Mouse (Mus musculus): ENCODE measurements around the gene Olfr1175-ps. TPM values are rescaled to one million over a fixed set of nuclear protein-coding genes. Genes with fewer than 3 reads are reported as not detected.

The Olfr1175-ps gene
- polyA plus RNA-seq (2012; rRNA removed), result not detected in 2 replicates

- Histone ChIP-seq H3K4me3 (replicated peaks; ENCODE audit: extremely low read depth, low read depth, low read length) (no peak within 1 kb of the TSS), H3K4me1 (ENCODE audit: control insufficient read depth, insufficient read depth, low read length) (no peaks in the 10 kb centered on the region)
- 82% methylated on average over 2 of the region's 2 CpGs for WGBS
- no peak for TF ChIP-seq POLR2A (IDR thresholded peaks at IDR 0.05; ENCODE audit: borderline replicate concordance, extremely low read depth, low read depth, low read length)
- no peak for TF ChIP-seq CTCF (IDR thresholded peaks at IDR 0.05; ENCODE audit: insufficient read depth, low read length)
- no peak for DNase-seq
These were observed at the start of gene Olfr1175-ps for GRCm38 (mm10) chr2:88327115-88327514. Gene Olfr1175-ps (minus strand): TSS chr2:88327215.

- H3K4me3 ChIP-seq (replicated peaks; ENCODE audit: extremely low read depth, low read depth, low read length), result no peak overlapping the region
- DNase-seq, result no peak
- H3K4me1 ChIP-seq (ENCODE audit: control insufficient read depth, insufficient read depth, low read length), result no peaks in the 10 kb centered on the region
- WGBS, result 2% methylated on average over 2 of the region's 2 CpGs
- TF ChIP-seq CTCF (IDR thresholded peaks at IDR 0.05; ENCODE audit: insufficient read depth, low read length) (no peak), POLR2A (IDR thresholded peaks at IDR 0.05; ENCODE audit: borderline replicate concordance, extremely low read depth, low read depth, low read length) (no peak)
These were observed 29.3 kb upstream of the Olfr1175-ps start for GRCm38 (mm10) chr2:88356304-88356703.

- H3K4me1 ChIP-seq (ENCODE audit: control insufficient read depth, insufficient read depth, low read length), result no peaks in the 10 kb centered on the region
- H3K4me3 ChIP-seq (replicated peaks; ENCODE audit: extremely low read depth, low read depth, low read length), result no peak within 1 kb of the TSS
- DNase-seq, result no peak
- WGBS, result 75% methylated on average over 1 of the region's 1 CpGs
- no peak for TF ChIP-seq POLR2A (IDR thresholded peaks at IDR 0.05; ENCODE audit: borderline replicate concordance, extremely low read depth, low read depth, low read length)
- TF ChIP-seq CTCF (IDR thresholded peaks at IDR 0.05; ENCODE audit: insufficient read depth, low read length), result no peak
These were observed 19.4 kb upstream of the Olfr1175-ps start, which contains the start of gene Olfr1177-ps for GRCm38 (mm10) chr2:88346392-88346791. Gene Olfr1177-ps (minus strand): TSS chr2:88346492.

GRCm38 (mm10) chr2:88336421-88336820 is 9.4 kb upstream of the Olfr1175-ps start, which contains the start of gene Olfr1176:
Gene Olfr1176 (plus strand): TSS chr2:88336721.
- 45% methylated on average over 1 of the region's 1 CpGs for WGBS
- no peak for TF ChIP-seq CTCF (IDR thresholded peaks at IDR 0.05; ENCODE audit: insufficient read depth, low read length)
- TF ChIP-seq POLR2A (IDR thresholded peaks at IDR 0.05; ENCODE audit: borderline replicate concordance, extremely low read depth, low read depth, low read length), result no peak
- H3K4me3 ChIP-seq (replicated peaks; ENCODE audit: extremely low read depth, low read depth, low read length), result no peak within 1 kb of the TSS
- H3K4me1 ChIP-seq (ENCODE audit: control insufficient read depth, insufficient read depth, low read length), result no peaks in the 10 kb centered on the region
- DNase-seq, result no peak

GRCm38 (mm10) chr2:88315035-88315434 is 12.0 kb downstream of the Olfr1175-ps start, which contains the start of gene Olfr1174-ps:
Gene Olfr1174-ps (minus strand): TSS chr2:88315135.
- DNase-seq, result no peak
- Histone ChIP-seq H3K4me1 (ENCODE audit: control insufficient read depth, insufficient read depth, low read length) (no peaks in the 10 kb centered on the region), H3K4me3 (replicated peaks; ENCODE audit: extremely low read depth, low read depth, low read length) (no peak within 1 kb of the TSS)
- no peak for TF ChIP-seq CTCF (IDR thresholded peaks at IDR 0.05; ENCODE audit: insufficient read depth, low read length)
- no peak for TF ChIP-seq POLR2A (IDR thresholded peaks at IDR 0.05; ENCODE audit: borderline replicate concordance, extremely low read depth, low read depth, low read length)
- 87% methylated on average over 4 of the region's 4 CpGs for WGBS

GRCm38 (mm10) chr2:88279775-88280174 is 47.2 kb downstream of the Olfr1175-ps start, which contains the start of gene Olfr1173:
Gene Olfr1173 (minus strand): TSS chr2:88279875.
- TF ChIP-seq POLR2A (IDR thresholded peaks at IDR 0.05; ENCODE audit: borderline replicate concordance, extremely low read depth, low read depth, low read length) (no peak), CTCF (IDR thresholded peaks at IDR 0.05; ENCODE audit: insufficient read depth, low read length) (no peak)
- no peak for DNase-seq
- Histone ChIP-seq H3K4me1 (ENCODE audit: control insufficient read depth, insufficient read depth, low read length) (no peaks in the 10 kb centered on the region), H3K4me3 (replicated peaks; ENCODE audit: extremely low read depth, low read depth, low read length) (no peak within 1 kb of the TSS)

Other genes starting within 250 kb of the Olfr1175-ps start
- gene Olfr1164, start 233.2 kb downstream of the Olfr1175-ps start, polyA plus RNA-seq (2012; rRNA removed), result not detected in 2 replicates
- not detected in 2 replicates for gene Olfr1166, start 198.9 kb downstream of the Olfr1175-ps start, polyA plus RNA-seq (2012; rRNA removed)
- not detected in 2 replicates for gene Olfr1167, start 172.0 kb downstream of the Olfr1175-ps start, polyA plus RNA-seq (2012; rRNA removed)
- gene Olfr1168, start 145.3 kb downstream of the Olfr1175-ps start, polyA plus RNA-seq (2012; rRNA removed), result not detected in 2 replicates
- gene Olfr1170, start 98.9 kb downstream of the Olfr1175-ps start, polyA plus RNA-seq (2012; rRNA removed), result not detected in 2 replicates
- not detected in 2 replicates for gene Olfr1173, start 47.3 kb downstream of the Olfr1175-ps start, polyA plus RNA-seq (2012; rRNA removed)
- not detected in 2 replicates for gene Olfr1174-ps, start 12.1 kb downstream of the Olfr1175-ps start, polyA plus RNA-seq (2012; rRNA removed)
- not detected in 2 replicates for gene Olfr1176, start 9.5 kb upstream of the Olfr1175-ps start, polyA plus RNA-seq (2012; rRNA removed)
- gene Olfr1177-ps, start 19.3 kb upstream of the Olfr1175-ps start, polyA plus RNA-seq (2012; rRNA removed), result not detected in 2 replicates
- gene Olfr1178, start 59.8 kb upstream of the Olfr1175-ps start, polyA plus RNA-seq (2012; rRNA removed), result not detected in 2 replicates
- gene Olfr1179, start 79.2 kb upstream of the Olfr1175-ps start, polyA plus RNA-seq (2012; rRNA removed), result not detected in 2 replicates
- gene Olfr1180, start 91.9 kb upstream of the Olfr1175-ps start, polyA plus RNA-seq (2012; rRNA removed), result not detected in 2 replicates
- not detected in 2 replicates for gene Olfr1181, start 99.0 kb upstream of the Olfr1175-ps start, polyA plus RNA-seq (2012; rRNA removed)
- not detected in 2 replicates for gene Gm13757, start 121.9 kb upstream of the Olfr1175-ps start, polyA plus RNA-seq (2012; rRNA removed)
- not detected in 2 replicates for gene Olfr1183, start 127.7 kb upstream of the Olfr1175-ps start, polyA plus RNA-seq (2012; rRNA removed)
- gene Olfr1184, start 156.4 kb upstream of the Olfr1175-ps start, polyA plus RNA-seq (2012; rRNA removed), result not detected in 2 replicates
- not detected in 2 replicates for gene Olfr1185-ps1, start 166.1 kb upstream of the Olfr1175-ps start, polyA plus RNA-seq (2012; rRNA removed)
- gene Olfr1186, start 191.3 kb upstream of the Olfr1175-ps start, polyA plus RNA-seq (2012; rRNA removed), result not detected in 2 replicates
- not detected in 2 replicates for gene Olfr1188, start 229.7 kb upstream of the Olfr1175-ps start, polyA plus RNA-seq (2012; rRNA removed)